Mouse (Mus musculus): ENCODE data around the gene Prickle3. TPM values are rescaled to one million over a fixed set of nuclear protein-coding genes. Genes with fewer than 3 reads are reported as not detected.
A peak's percentile ranks its signal among the peaks of the same experiment; 100 is the strongest.
"Not testable (repeated sequence)": the region's sequence is repeated elsewhere in the genome, so short reads cannot be mapped to it uniquely, and the experiment has no call there.

Gene Prickle3
- total RNA-seq, 2 experiments from 2014 or later, result 1.4 to 3.0 TPM

DNA sequence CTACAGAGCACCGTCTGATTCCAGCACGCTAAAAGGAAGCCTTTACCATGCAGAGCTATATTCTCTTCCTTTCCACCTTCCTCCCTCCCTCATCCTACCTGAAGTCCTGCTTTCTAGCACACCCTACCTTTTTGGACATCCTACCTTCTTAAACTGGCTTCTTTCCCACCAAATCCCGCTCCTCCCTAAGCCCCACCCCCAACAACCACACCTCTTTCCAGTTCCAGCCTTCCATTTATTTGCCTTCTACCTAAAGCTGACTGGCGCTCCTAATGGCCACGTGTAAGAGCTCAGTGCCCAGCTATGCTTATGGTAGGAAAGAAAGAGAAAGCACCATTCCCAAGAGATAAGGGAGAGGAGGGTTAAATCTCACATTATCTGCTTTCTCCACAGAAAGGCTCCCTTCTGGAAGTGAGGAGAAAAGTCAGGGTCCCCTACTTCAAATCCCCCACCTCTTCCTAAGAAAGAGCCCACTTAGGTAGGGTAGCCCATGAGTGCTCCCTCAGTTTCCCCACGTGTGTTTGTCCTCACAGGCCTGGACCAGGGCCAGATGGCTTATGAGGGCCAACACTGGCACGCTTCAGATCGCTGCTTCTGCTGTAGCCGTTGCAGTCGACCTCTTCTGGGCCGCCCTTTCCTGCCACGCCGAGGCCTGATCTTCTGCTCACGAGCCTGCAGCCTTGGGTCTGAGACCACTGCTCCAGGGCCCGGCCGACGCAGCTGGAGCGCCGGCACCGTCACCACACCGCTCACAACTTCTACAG is 8.9 kb downstream of the Prickle3 start:
- intact Hi-C loops (cut with DNase I), result no loop called here

DNA sequence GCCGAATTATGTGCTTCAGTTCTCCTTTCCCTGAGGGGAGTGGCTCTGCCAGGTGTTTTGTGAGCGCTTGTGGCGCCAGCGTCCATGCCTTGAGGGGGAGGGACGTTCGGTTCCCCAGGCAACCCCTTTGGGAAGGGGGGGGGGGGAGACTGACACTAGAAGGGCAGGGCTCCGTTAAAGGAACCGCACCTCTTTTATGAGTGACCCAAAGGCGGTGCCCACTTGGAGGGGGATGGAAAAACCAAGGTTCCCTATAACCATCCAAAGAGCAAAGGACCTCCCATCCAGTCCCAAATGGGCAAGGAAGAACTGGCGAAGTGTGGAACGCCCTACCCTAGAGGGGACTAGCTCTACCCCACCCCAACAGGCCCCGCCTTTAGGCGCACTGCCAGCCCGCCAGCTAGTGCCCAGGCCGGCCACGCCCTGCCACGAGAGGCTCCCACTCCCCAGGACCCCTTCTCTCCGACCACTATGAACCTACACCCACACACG is 13.4 kb downstream of the Prickle3 start:
- peak in 1 of 2 experiments; percentile 43 for DNase-seq (ENCODE audit: low spot score in 2 of 2)
- intact Hi-C loops (cut with DNase I), result no loop called here

More for the DNA sequence above, 8.9 kb downstream of the Prickle3 start:
- DNase-seq (ENCODE audit: low spot score in 2 of 2), result no peak

DNA sequence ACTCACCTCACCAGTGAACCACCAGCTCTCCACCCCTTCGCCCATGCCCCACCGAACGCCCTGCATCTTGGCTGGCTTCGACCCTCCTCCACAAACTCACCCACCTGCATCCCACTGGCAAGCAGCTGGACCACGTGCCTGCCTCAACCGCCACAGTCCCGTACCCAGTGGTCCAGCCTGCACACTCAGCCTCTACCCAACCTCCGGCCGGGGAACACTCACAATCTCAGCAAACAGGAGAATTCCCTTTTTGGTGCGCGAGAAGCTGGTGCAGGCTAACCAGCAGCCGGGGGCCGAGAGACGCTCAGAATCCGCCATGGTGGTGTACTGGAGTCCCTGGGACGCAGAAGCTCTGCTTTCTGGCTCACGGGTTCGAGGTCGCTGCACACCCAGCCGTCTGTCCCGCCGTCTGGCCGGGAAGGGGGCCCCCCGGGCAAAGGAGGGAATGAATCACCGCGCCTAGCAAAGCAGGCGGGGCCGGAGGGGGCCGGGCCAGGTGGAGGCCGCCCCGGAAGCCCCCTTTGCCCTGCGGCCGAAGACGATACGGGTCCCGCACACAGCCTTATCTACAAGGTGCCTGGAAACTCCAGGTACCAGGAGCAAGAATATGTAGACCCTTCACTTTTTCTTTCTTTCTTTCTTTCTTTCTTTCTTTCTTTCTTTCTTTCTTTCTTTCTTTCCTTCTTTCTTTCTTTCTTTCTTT is 14.0 kb downstream of the Prickle3 start, which contains the start of gene Plp2:
TSS of gene Plp2 (minus strand) at position 470 of the 703 bp plus-strand sequence.
- intact Hi-C loops (cut with DNase I), result no loop called here
- DNase-seq (ENCODE audit: low spot score in 2 of 2), result peak in 1 of 2 experiments; percentile 28

DNA sequence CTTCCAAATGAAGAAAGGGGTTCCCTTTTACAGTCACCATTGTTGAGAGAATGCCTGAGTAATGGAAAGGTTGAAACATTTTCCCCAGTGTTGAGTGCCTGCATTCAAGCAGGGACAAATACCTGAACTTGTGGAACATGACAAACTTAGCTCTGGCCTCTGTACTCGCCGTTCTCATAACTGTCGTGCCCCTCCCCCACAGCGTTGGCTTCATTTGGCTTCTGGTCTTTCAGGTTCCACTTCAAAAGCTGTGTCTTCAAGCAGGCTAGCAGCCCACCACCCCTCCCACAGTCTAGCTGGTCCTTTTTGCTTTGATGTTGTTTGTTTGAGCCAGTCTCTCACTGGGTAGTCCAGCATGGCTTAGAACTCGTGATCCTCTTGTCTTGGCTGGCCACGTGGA is 15.7 kb downstream of the Prickle3 start:
- intact Hi-C loops (cut with DNase I), result no loop called here
- no peak for DNase-seq (ENCODE audit: low spot score in 2 of 2)

DNA sequence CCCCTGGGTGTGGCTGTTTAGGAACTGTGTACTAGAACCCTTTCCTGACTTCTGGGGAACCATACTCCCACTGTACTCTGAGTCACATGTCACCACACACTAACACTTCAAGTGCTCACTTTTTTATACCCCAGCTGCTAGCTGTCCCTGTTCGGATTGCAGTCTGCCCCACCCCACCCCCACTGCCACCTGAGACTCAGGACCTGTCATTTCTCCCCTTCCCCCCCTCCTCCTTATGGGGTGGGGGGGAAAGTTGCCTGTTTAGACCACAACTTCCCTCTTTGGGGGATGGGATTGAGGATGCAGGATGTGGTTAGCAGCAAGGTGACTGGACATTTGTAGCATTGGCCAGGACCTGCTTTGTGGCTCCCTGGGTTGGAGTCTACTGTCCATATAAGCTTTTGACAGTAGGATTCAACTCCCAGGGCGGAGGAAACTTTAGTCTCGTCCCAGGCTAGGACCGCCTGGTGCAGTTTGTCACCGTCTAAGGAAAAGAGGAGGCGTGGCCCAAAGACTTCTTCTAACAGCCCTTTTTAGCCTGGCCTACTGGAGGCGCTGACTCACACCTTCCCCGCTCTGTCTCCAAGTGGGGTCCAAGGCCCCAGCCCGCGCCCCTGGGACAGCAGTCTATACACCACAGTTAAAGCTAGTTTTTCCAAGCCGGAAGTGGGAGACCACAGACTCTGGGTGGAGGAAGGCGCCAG is 16.7 kb downstream of the Prickle3 start:
- no peak for DNase-seq (ENCODE audit: low spot score in 2 of 2)
- intact Hi-C loops (cut with DNase I), result no loop called here

DNA sequence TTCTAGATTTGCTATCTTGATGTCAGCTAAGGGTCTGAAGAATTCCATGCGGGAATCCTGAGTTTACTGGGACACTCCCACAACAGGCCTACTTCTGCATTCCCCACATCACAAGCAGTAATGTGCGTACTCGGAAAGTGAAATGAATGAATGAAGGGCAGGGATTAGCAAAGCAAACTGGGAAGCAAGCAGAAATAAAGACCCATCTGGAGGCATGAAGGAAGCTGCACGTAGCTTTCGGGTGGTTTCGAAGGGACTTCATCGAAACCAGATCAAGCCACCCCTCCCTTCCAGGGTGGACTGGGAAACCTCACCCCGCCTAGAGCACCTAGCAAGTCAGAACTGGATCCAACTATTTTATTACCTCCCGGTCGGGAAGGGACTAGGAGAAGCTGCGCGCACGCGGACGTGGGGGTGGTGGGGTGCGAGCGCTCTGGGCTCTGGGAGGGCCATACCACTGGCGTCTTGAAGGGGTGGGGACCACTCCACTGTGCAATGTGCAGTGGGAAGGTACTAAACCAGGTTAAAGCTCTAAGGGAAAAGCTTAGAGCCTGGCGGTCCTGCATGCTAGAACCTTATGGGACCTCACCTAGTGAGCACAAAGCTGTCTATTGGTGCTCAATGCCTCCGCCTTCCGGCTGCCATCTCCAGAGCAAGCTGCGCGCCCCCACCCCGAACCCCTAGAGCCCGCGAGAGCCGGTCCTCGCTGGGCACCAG is 17.4 kb downstream of the Prickle3 start:
- peak; percentile 27 for DNase-seq (ENCODE audit: low spot score in 2 of 2)
- intact Hi-C loops (cut with DNase I), result no loop called here

DNA sequence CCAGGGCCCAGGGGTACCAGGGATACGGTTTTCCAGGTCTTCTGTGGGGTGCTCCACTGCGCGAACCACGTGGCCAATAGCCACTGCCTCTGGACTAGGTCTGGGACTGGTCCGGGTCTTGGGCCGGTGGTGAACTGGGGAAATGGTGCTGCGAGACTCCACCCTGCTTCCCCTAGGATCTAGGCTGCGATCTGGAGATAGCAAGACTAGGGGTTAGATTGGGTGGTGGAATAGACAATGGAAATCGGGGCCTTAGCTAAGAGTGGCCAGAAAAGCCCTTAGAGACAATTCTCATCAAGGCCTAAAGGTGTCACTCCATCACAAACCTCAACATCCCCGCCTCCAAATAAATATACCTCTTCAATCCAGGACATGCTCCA is 17.9 kb downstream of the Prickle3 start:
- intact Hi-C loops (cut with DNase I), result no loop called here
- no peak for DNase-seq (ENCODE audit: low spot score in 2 of 2)

DNA sequence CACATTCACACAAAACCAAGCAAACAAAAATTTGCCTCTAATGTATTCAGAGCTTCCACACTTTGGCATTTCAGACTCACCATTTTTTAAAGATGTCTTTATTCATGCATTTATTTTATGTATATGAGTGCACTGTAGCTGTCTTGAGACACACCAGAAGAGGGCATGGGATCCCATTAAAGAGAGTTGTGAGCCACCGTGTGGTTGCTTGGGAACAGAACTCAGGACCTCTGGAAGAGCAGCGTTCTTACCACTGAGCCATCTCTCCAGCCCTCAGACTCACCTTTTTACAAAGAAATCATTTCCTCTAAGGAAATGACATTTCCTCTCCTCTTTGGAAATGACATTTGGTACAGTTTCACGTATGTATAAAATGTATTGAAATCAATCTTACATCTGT is 21.9 kb downstream of the Prickle3 start:
- no peak for DNase-seq (ENCODE audit: low spot score in 2 of 2)
- intact Hi-C loops (cut with DNase I), result no loop called here

DNA sequence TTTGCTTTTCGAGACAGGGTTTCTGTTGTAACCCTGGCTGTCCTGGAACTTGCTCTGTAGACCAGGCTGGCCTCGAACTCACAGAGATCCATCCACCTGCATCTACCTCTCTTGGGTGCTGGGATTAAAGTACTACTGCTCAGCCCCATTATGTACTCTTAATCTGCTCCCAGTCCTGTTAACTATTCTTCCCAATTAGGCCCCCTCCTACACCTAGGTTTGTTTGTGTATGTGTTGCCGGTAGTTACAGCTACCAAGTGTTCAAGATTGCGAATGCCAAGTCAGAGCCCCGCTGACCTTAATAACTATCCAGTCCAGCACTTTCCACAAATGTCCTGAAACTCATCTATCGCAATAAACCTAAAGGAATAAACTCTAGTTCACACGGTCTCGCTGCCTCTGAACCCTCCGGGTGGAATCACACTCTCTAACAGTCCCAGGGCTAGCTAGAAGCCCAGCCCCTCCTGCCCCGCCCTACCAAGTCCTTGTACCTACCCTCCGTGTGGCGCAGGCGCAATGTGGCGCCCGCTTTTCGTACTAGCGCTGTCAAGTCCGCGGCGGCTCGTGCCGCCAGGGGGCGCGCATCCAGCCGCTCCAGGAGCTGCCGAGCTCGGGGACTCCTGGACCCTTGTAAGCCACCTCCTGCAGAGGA is 22.5 kb downstream of the Prickle3 start:
- DNase-seq (ENCODE audit: low spot score in 2 of 2), result peak; percentile 82 to 83
- intact Hi-C loops (cut with DNase I), result no loop called here

DNA sequence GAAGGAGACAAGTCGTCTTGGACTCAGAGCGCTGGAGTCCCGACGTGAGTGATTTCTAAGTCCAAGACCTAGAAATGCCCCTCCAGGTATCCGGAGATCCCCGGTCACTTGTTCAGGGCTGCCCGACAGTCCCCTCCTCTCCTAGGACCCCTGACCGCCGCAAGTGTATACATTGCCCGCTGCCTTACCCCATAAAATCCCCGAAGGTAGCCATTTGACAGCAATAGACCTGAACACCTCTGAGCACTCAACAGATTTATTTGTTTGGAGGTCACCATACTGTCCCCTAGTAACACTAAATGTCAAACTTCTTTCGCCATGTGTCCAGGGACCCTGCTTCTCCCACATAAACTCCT is 23.0 kb downstream of the Prickle3 start:
- intact Hi-C loops (cut with DNase I), result no loop called here

DNA sequence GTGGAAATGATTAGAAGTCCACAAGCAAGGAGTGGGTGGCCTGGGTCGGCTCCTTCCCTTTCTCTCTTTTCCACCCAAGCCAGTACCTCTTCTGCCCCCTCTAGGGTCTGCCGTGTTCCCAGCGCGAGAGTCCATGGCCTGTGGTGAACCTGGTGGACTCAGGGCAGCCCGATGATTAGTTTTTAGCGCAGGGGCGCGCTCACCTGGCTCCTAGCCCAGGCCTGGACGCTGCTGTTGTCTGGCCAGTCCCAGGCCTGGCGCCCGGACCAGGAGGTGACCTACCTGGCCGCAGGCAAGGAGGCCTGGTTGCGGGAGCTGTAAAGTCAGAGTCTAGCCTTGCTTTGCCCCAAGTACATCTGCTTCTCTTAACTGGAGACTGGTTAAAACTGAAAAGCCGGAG is 23.8 kb downstream of the Prickle3 start, which contains the start of gene Magix:
TSS of gene Magix (minus strand) at position 388 of the 400 bp plus-strand sequence.
- no peak for DNase-seq (ENCODE audit: low spot score in 2 of 2)
- intact Hi-C loops (cut with DNase I), result no loop called here

More for the DNA sequence above, 23.0 kb downstream of the Prickle3 start:
- DNase-seq (ENCODE audit: low spot score in 2 of 2), result no peak

DNA sequence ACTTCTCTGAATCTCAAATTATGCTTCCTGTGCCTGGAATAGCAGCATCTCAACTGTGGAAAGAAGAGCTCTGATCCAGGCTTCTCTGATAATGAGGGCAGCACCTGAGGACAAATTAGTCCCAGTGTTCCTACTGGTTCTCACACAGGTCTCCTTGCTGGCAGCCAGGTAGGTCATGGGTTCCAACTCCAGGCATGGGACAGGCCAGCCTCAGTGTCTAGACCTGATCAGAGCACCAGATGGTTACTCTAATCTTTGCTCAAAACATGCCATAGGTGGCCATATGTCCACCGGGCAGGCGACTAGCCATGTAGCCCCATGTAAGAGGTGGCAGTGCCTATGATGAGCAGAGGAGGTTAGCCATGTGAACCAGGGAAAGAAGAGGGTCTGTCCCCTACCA is 31.3 kb downstream of the Prickle3 start:
- intact Hi-C loops (cut with DNase I), result no loop called here
- DNase-seq (ENCODE audit: low spot score in 2 of 2), result no peak

DNA sequence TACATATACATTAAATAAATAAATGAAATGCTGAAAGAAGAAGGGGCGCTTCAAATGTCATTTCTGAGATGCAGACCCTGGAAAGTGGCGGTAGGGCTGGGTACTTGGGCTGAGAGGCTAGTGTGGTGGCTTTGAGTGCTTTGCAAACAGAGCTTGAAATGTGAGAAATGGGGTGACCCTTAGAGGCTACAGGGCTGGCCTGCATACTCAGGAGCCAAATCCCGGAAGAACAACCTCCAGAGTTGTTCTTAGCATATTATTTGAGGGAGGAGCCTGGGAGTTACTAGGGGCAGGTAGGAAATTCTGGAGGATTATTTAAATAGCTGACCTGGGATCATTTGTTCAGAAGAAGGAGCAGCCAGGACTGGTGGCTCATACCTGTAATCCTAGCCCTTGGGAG is 33.4 kb downstream of the Prickle3 start:
- intact Hi-C loops (cut with DNase I), result loop anchor here (5.0 kb wide), 1 partner anchor 218 kb away; no protein-coding TSS in a partner anchor
- DNase-seq (ENCODE audit: low spot score in 2 of 2), result no peak

DNA sequence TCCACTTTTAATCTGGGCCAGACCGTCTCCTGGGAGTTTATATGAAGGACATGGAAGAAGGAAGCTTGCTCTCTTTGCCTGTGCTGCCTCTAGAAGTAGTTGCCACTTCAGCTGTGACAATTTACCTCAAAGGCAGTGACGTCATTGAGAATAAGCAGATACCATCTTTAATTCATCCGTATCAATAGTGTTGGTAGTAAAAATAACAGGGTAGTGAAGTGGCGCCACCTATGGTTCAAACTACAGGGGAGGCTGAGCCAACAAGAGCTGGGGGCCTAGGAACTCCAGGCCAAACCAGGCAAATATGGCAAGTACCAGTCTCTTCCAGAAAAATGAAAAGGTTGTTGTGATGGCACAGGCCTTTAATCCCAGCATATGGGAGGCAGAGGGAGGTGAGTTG is 35.8 kb downstream of the Prickle3 start:
- intact Hi-C loops (cut with DNase I), result loop anchor here (5.0 kb wide), 1 partner anchor 221 kb away; no protein-coding TSS in a partner anchor

DNA sequence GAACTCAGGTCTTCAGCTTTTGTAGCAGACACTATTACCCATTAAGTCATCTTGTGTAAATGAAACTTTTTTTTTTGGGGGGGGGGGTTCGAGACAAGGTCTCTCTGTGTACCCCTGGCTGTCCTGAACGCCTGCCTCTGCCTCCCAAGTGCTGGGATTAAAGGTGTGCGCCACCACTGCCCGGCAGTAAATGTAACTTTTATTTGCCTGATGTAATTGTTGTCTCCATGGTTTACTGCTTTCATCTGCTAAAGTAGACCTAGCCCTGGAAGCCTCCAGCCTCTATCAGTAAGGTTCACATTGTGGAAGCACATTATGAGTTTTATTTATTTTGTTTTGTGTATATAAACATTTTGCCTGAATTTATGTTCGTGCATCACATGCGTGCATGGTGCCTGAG is 39.5 kb downstream of the Prickle3 start:
- intact Hi-C loops (cut with DNase I), result no loop called here
- DNase-seq (ENCODE audit: low spot score in 2 of 2), result no peak

More for the DNA sequence above, 35.8 kb downstream of the Prickle3 start:
- DNase-seq (ENCODE audit: low spot score in 2 of 2), result no peak

DNA sequence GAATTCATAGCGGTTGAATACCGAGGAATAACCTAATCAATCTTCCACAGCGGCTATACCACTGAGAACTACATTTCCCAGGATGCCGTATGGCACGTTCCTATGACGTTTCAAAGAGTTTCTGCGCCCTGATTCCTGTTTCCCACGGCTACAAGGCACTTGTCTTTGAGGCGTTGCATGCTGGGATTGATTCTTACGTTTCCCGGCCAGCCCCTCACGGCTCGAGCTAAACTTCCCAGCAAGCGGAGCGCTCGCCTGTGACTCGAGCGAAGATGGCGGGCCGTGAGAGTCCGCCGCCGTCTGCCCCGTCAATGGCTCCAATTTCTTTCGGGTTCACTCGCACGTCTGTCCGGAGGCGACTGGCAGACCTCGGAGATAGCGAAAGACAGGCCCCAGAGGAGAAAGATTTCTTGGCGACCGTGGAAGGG is 39.9 kb downstream of the Prickle3 start, which contains the start of gene Gpkow:
TSS of gene Gpkow (plus strand) at position 178 of the 428 bp plus-strand sequence.
- peak; percentile 77 to 79 for DNase-seq (ENCODE audit: low spot score in 2 of 2)
- intact Hi-C loops (cut with DNase I), result no loop called here

DNA sequence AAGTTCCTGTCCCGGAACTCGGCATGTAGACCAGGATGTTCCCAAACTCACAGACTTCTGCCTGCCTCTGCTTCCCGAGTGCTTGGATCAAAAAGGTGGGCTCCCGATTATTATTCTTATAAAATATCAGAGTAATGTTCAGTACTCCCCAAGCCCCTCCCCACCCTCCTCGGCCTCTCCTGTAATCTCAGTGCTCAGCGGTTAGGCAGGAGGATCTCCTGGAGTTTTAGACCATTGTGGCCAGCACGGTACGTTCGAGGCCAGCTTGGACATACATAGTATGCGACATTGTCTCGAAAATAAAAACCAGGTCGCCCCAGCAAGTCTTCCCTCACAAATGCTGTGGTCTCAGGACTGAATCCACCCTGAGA is 56.7 kb downstream of the Prickle3 start:
- DNase-seq (ENCODE audit: low spot score in 2 of 2); intact Hi-C loops (cut with DNase I): not testable (repeated sequence)

DNA sequence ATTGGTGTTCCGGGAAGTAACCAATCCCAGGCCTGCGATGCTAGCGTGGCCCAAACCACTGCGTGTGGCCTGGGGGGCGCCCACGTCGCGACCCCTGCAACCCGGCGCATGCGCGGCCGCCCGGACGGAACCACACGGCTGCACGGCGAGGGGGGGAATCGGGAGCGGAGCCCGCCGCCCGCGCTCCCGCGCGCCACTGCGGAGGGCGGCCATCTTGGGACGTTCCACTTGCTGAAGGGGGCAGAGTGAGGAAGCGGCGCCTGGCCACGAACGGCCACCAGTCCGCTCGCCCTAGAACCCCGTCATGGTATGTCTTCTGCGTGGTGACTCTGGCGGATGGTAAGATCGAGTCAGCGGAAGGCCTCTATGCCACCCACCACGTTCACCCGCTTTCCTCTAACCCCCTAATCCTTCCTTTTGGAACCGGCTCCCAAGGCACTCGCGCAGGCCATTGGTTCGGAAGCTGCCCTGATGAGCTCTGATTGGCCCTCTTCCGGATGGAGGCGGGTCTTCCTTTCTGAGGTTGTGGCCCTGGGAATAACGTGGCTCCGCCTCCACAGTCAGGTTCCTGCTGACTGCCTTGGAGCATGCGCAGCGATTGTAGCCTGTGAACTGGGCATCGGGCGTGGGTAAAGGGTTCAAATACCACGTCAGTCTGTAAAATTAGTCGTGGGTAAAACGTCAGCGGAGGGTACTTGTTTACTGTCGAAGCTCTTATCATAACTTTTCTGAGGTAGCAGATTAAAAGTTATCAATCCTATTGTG is 57.3 kb downstream of the Prickle3 start, which contains the start of gene Wdr45:
TSS of gene Wdr45 (plus strand) at position 199 of the 765 bp plus-strand sequence.
- DNase-seq (ENCODE audit: low spot score in 2 of 2), result peak; percentile 88 to 91
- intact Hi-C loops (cut with DNase I), result not testable (repeated sequence)

All from left cerebral cortex, postnatal 36 days (tissue).